Mouse (Mus musculus) ES-E14 (cell line): ENCODE results near the gene Gbgt1. TPM values are rescaled to one million over a fixed set of nuclear protein-coding genes. Genes with fewer than 3 reads are reported as not detected.

ENCODE experiments used
- DNase-seq: peaks from one replicate; pipeline ENCODE4 v3.0.0-alpha.2; 2013; ENCODE audit warnings: low read depth, low spot score
- H3K27ac ChIP-seq: 2 replicates; pipeline ENCODE4 v1.5.1; 2012; ENCODE audit warnings: low read depth, mild to moderate bottlenecking, low read length, moderate library complexity, mixed read lengths; ENCODE audit not compliant: poor library complexity, insufficient read depth, severe bottlenecking
- H3K36me3 ChIP-seq: 2 replicates; pipeline ENCODE4 v1.6.1; 2012; ENCODE audit warnings: mild to moderate bottlenecking, low read length, moderate library complexity, mixed read lengths; ENCODE audit not compliant: control insufficient read depth, poor library complexity, insufficient read depth, severe bottlenecking
- H3K4me1 ChIP-seq, 2 experiments: fragments of 150-350 bp in 1 of 2; sonication (generic) in 1 of 2; 2 replicates each; pipeline ENCODE4 v1.6.1; 2012; ENCODE audit warnings: low read length in 2 of 2, mild to moderate bottlenecking in 1 of 2, mixed read lengths in 1 of 2; ENCODE audit not compliant: control insufficient read depth in 2 of 2, insufficient read depth in 2 of 2, poor library complexity in 1 of 2
- H3K4me3 ChIP-seq, 2 experiments: fragments of 150-350 bp in 1 of 2; sonication (generic) in 1 of 2; 2 replicates each; pipeline ENCODE4 v1.5.1; 2012; ENCODE audit warnings: low read length in 2 of 2, low read depth in 1 of 2, mild to moderate bottlenecking in 1 of 2, mixed read lengths in 1 of 2; ENCODE audit not compliant: insufficient read depth in 1 of 2, poor library complexity in 1 of 2, severe bottlenecking in 1 of 2
- H3K9ac ChIP-seq: 2 replicates; pipeline ENCODE4 v1.6.1; 2012; ENCODE audit warnings: low read depth, mild to moderate bottlenecking, low read length, mixed read lengths; ENCODE audit not compliant: poor library complexity, insufficient read depth, severe bottlenecking
- H3K9me3 ChIP-seq: fragments of 150-350 bp; sonication (generic); 2 replicates; pipeline ENCODE4 v1.6.1; 2012; ENCODE audit warnings: low read depth, mild to moderate bottlenecking, low read length; ENCODE audit not compliant: control insufficient read depth, insufficient read depth
- CHD2 ChIP-seq: IDR thresholded peaks from 2 replicates; pipeline ENCODE4 v1.6.1; 2014; ENCODE audit warnings: mild to moderate bottlenecking, low read depth, low read length, inconsistent platforms
- HCFC1 ChIP-seq: IDR thresholded peaks from 2 replicates; pipeline ENCODE4 v1.6.1; 2012; ENCODE audit warnings: low read length, inconsistent platforms, borderline replicate concordance; ENCODE audit not compliant: insufficient read depth
- MAFK ChIP-seq: IDR thresholded peaks from 2 replicates; pipeline ENCODE4 v1.6.1; 2014; ENCODE audit warnings: mild to moderate bottlenecking, low read depth, low read length, inconsistent platforms; ENCODE audit not compliant: insufficient read depth
- ZC3H11A ChIP-seq: IDR thresholded peaks from 2 replicates; pipeline ENCODE4 v1.6.1; 2012; ENCODE audit warnings: low read depth, mild to moderate bottlenecking, inconsistent platforms, low read length, borderline replicate concordance
- ZNF384 ChIP-seq: IDR thresholded peaks from 2 replicates; pipeline ENCODE4 v1.6.1; 2012; ENCODE audit warnings: low read depth, low read length, inconsistent platforms
- in situ Hi-C, 2 experiments: fragments of 600-800 bp; cut with MboI; formaldehyde crosslinking; loops; one replicate each; pipeline ENCODE4 v1.15.1; 2025; ENCODE audit warnings: low sequenced_read_pairs in 2 of 2, inconsistent platforms in 1 of 2; ENCODE audit not compliant: unreplicated experiment in 2 of 2
- total RNA-seq: library from RNA; depleted of rRNA; stranded (reverse); fragments of 300-350 nt; gene quantifications from 2 replicates; pipeline ENCODE4 v1.2.3, GENCODE M21; 2012

The Gbgt1 gene
- total RNA-seq, 1 experiment: 1.4 TPM

- Histone ChIP-seq H3K4me1 (peaks cover 5 to 39% of the 10 kb centered on the region in 2 experiments; a peak in 3 of 4 replicates), H3K36me3 (peaks cover 2% of the 10 kb centered on the region; the same call in 1 of the 2 replicates), H3K4me3 (no peak overlapping the region), H3K9me3 (no peaks in the 10 kb centered on the region), H3K9ac (no peak overlapping the region), H3K27ac (no peak overlapping the region)
- TF ChIP-seq MAFK (no peak), ZNF384 (no peak), CHD2 (no peak), ZC3H11A (no peak), HCFC1 (no peak)
- no peak for DNase-seq
- in situ Hi-C loops: no loop called here
These were observed 23.9 kb downstream of the Gbgt1 start for GRCm38 (mm10) chr2:28520581-28520980.

GRCm38 (mm10) chr2:28521571-28522151 lies 25.0 kb downstream of the Gbgt1 start:
- Histone ChIP-seq H3K9ac (no peak overlapping the region), H3K27ac (no peak overlapping the region), H3K4me3 (no peak overlapping the region), H3K9me3 (no peaks in the 10 kb centered on the region), H3K4me1 (peaks cover 5 to 45% of the 10 kb centered on the region in 2 experiments; a peak in 3 of 4 replicates), H3K36me3 (no peaks in the 10 kb centered on the region; the same call in 1 of the 2 replicates)
- in situ Hi-C loops: no loop called here
- TF ChIP-seq HCFC1: no peak
- TF ChIP-seq CHD2: no peak
- TF ChIP-seq ZNF384: no peak
- no peak for TF ChIP-seq ZC3H11A
- no peak for TF ChIP-seq MAFK
- no peak for DNase-seq

- no peak overlapping the region for H3K27ac ChIP-seq
- H3K4me3 ChIP-seq: no peak overlapping the region
- H3K9me3 ChIP-seq: no peaks in the 10 kb centered on the region
- H3K4me1 ChIP-seq: peaks cover 5 to 45% of the 10 kb centered on the region in 2 experiments; a peak in 3 of 4 replicates
- DNase-seq: no peak
- TF ChIP-seq ZC3H11A (no peak), MAFK (no peak), ZNF384 (no peak), CHD2 (no peak), HCFC1 (no peak)
- H3K36me3 ChIP-seq: no peaks in the 10 kb centered on the region; the same call in 1 of the 2 replicates
- in situ Hi-C loops: no loop called here
- H3K9ac ChIP-seq: no peak overlapping the region
These were observed 25.5 kb downstream of the Gbgt1 start for GRCm38 (mm10) chr2:28522166-28522565.

GRCm38 (mm10) chr2:28523643-28524117 lies 27.0 kb downstream of the Gbgt1 start:
- H3K4me3 ChIP-seq: no peak overlapping the region
- peaks cover 5 to 35% of the 10 kb centered on the region in 2 experiments; a peak in 3 of 4 replicates for H3K4me1 ChIP-seq
- no peaks in the 10 kb centered on the region for H3K9me3 ChIP-seq
- TF ChIP-seq MAFK (no peak), ZNF384 (no peak), ZC3H11A (no peak), CHD2 (no peak), HCFC1 (no peak)
- in situ Hi-C loops: no loop called here
- H3K36me3 ChIP-seq: no peaks in the 10 kb centered on the region; the same call in 1 of the 2 replicates
- no peak overlapping the region for H3K27ac ChIP-seq
- DNase-seq: no peak
- H3K9ac ChIP-seq: peak overlapping the region; percentile 9; the same call in 1 of the 2 replicates
